Mouse (Mus musculus) forebrain, embryonic 13.5 days (tissue): Measurements from ENCODE around the gene Zfp182. TPM values are rescaled to one million over a fixed set of nuclear protein-coding genes. Genes with fewer than 3 reads are reported as not detected.

ENCODE experiments used
- ATAC-seq: fragments of 200-750 bp; cut with Nextera tagmentation; 2 replicates; pipeline ENCODE4 v1.8.0; 2017
- H3K27ac ChIP-seq: fragments of 300-500 bp; sonication (generic); 2 replicates; pipeline ENCODE4 v1.5.1; 2015; ENCODE audit warnings: inconsistent platforms, mild to moderate bottlenecking, moderate library complexity
- H3K27me3 ChIP-seq: fragments of 300-500 bp; sonication (generic); 2 replicates; pipeline ENCODE4 v1.6.1; 2015; ENCODE audit warnings: mild to moderate bottlenecking, inconsistent platforms
- H3K36me3 ChIP-seq: fragments of 300-500 bp; sonication (generic); 2 replicates; pipeline ENCODE4 v1.6.1; 2015; ENCODE audit warnings: mild to moderate bottlenecking, inconsistent platforms; ENCODE audit not compliant: poor library complexity, severe bottlenecking
- H3K4me1 ChIP-seq: fragments of 300-500 bp; sonication (generic); 2 replicates; pipeline ENCODE4 v1.6.1; 2015; ENCODE audit warnings: inconsistent platforms
- H3K4me2 ChIP-seq: fragments of 300-500 bp; sonication (generic); 2 replicates; pipeline ENCODE4 v1.6.1; 2015; ENCODE audit warnings: inconsistent platforms, mild to moderate bottlenecking, moderate library complexity
- H3K4me3 ChIP-seq: fragments of 300-500 bp; sonication (generic); 2 replicates; pipeline ENCODE4 v1.5.1; 2015; ENCODE audit warnings: mild to moderate bottlenecking, inconsistent platforms
- H3K9ac ChIP-seq: fragments of 300-500 bp; sonication (generic); 2 replicates; pipeline ENCODE4 v1.6.1; 2015; ENCODE audit warnings: mild to moderate bottlenecking, inconsistent platforms
- H3K9me3 ChIP-seq: fragments of 300-500 bp; sonication (generic); replicated peaks from 2 replicates; pipeline ENCODE4 v1.6.1; 2016; ENCODE audit warnings: inconsistent platforms
- WGBS: fragments of 180-500 bp; shearing (Covaris S2); methylation state at CpG from one replicate; pipeline ENCODE4 v1.1.7; 2015; 5-methylcytosine and 5-hydroxymethylcytosine counted together
- polyA plus RNA-seq: library from polyadenylated mRNA; unstranded; fragments of >200 nt; fragmentation: Nextera tagmentation; extraction: Ambion mirVana; gene quantifications from 2 replicates; pipeline ENCODE4 v1.2.1, GENCODE M21; 2015

Gene Zfp182
- polyA plus RNA-seq: 8.7 and 9.5 TPM in 2 replicates

DNA sequence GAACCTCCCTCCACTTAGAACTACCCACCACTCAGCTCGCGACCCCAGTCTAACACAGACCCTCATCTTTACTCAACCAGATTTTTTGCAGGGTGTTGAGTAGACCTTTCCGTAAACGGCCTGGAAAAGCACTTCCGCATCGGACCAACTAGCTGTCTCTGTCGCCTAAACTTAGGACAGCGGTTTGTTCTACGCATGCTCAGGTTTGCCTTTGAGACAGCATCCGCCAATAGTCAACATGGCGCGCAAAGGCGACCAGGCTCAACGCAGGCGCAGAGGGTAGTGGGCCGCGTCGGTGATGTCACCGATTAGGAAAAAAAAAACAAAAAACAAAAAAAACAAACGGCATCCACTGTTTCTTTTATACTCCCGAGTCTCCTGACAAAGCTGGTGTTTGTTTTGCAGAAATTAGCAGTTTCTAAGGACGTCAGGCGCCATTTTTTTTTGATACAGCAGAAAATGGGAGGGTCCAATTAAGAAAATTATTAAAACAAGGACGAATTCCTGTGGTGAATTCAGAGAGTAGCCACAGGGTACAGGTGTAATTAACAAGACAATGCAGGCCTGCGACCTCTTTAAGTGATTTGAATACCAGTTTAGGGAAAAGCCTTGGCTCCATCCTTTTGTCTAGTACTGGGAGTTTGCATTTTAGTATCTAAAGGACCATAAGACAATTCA is at the start of gene Zfp182:
Gene Zfp182, minus strand, starts transcription at position 451 of the 678 bp plus-strand sequence.
- ATAC-seq: peak; percentile 99
- H3K9me3 ChIP-seq: no peaks in the 10 kb centered on the region
- no peaks in the 10 kb centered on the region for H3K36me3 ChIP-seq
- no peak within 1 kb of the TSS; the same call in 1 of the 2 replicates for H3K27ac ChIP-seq
- peak within 1 kb of the TSS; percentile 49 for H3K4me3 ChIP-seq
- no peaks in the 10 kb centered on the region for H3K27me3 ChIP-seq
- H3K9ac ChIP-seq: peak within 1 kb of the TSS; percentile 61
- H3K4me2 ChIP-seq: peak within 1 kb of the TSS; percentile 57
- 22% methylated on average over 25 of the region's 25 CpGs for WGBS
- no peaks in the 10 kb centered on the region for H3K4me1 ChIP-seq

GRCm38 (mm10) chrX:21089867-21090239 is 27.7 kb upstream of the Zfp182 start:
- ATAC-seq: no peak
- Histone ChIP-seq H3K4me1 (no peaks in the 10 kb centered on the region), H3K4me2 (peak overlapping the region; percentile 55), H3K4me3 (peak overlapping the region; percentile 44), H3K9ac (peak overlapping the region; percentile 61; the same call in 1 of the 2 replicates), H3K27me3 (no peaks in the 10 kb centered on the region), H3K27ac (no peak overlapping the region), H3K36me3 (no peaks in the 10 kb centered on the region), H3K9me3 (no peaks in the 10 kb centered on the region)
- WGBS: 50% methylated on average over 6 of the region's 7 CpGs

GRCm38 (mm10) chrX:21088983-21089866 is 27.1 kb upstream of the Zfp182 start, which contains the start of gene Zfp300:
Gene Zfp300, minus strand, starts transcription at chrX:21089527.
- H3K4me3 ChIP-seq: peak within 1 kb of the TSS; percentile 44
- WGBS: 17% methylated on average over 27 of the region's 27 CpGs
- peak within 1 kb of the TSS; percentile 55 for H3K4me2 ChIP-seq

DNA sequence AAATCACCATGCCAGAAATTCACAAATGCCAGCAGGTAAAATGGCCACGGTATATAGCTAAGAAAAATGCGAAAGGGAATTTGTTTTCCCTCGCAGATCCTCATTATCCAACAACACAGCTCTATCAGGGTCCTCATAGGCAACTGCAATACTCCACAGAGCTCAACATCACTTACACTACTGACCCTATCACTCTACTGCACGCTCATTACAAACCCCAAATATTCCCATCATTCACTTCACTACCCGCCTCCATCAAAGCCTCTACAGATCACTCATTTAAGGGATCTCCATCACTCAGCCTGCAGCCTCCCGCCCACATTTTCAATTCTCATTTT is 26.5 kb upstream of the Zfp182 start:
- 37% methylated on average over 6 of the region's 6 CpGs for WGBS
- no peaks in the 10 kb centered on the region for H3K27me3 ChIP-seq
- peak overlapping the region; percentile 35; the same call in 1 of the 2 replicates for H3K27ac ChIP-seq

More at GRCm38 (mm10) chrX:21088983-21089866, 27.1 kb upstream of the Zfp182 start, which contains the start of gene Zfp300:
- Histone ChIP-seq H3K27ac (peak within 1 kb of the TSS; percentile 73), H3K9ac (peak within 1 kb of the TSS; percentile 61), H3K36me3 (no peaks in the 10 kb centered on the region), H3K4me1 (no peaks in the 10 kb centered on the region), H3K9me3 (no peaks in the 10 kb centered on the region), H3K27me3 (no peaks in the 10 kb centered on the region)
- ATAC-seq: peak; percentile 94

DNA sequence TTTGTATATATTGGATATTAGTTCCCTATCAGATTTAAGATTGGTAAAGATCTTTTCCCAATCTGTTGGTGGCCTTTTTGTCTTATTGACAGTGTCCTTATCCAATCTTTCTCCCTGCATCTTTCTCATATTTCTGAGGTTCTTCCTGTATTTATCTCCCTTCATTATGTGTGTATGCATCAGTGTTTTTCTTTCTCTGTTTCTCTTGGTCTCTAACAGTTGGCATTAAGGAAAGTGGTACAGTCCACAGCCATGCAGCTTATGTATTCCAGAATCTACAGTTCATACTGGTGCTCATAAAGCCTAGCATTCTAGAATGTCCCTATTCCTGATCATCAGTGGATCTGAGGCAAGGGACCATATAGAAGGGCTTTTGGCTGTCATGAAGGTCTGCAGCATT is 6.0 kb upstream of the Zfp182 start, which contains the start of gene Spaca5:
Gene Spaca5, plus strand, starts transcription at position 301 of the 400 bp plus-strand sequence.
- Histone ChIP-seq H3K9me3 (no peaks in the 10 kb centered on the region), H3K27me3 (no peaks in the 10 kb centered on the region), H3K27ac (no peak within 1 kb of the TSS), H3K4me1 (no peaks in the 10 kb centered on the region), H3K4me2 (no peak within 1 kb of the TSS), H3K4me3 (no peak within 1 kb of the TSS), H3K36me3 (no peaks in the 10 kb centered on the region), H3K9ac (no peak within 1 kb of the TSS)
- no peak for ATAC-seq

More for the DNA sequence above, 26.5 kb upstream of the Zfp182 start:
- peak overlapping the region; percentile 48; the same call in 1 of the 2 replicates for H3K9ac ChIP-seq
- no peaks in the 10 kb centered on the region for H3K9me3 ChIP-seq
- peak overlapping the region; percentile 44 for H3K4me3 ChIP-seq
- H3K4me1 ChIP-seq: no peaks in the 10 kb centered on the region
- H3K4me2 ChIP-seq: peak overlapping the region; percentile 55
- H3K36me3 ChIP-seq: no peaks in the 10 kb centered on the region
- no peak; the same call in 1 of the 2 replicates for ATAC-seq

DNA sequence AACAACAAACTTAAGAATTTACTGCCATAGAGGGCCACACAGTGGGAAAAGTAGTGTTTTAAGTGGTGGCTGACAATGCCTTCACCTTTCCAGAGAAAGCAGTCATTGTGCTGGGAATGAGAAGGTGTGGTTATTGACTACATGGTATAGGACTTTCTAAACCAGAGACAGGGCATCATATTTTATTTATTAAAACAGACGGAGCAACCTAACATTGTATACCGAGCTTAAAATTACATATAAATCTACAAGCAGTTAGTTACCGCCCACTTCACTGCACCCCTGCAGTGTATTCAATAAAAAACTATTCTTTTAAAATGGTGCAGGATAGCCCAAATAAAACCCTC is 401 bp upstream of the Zfp182 start:
- no peak overlapping the region; the same call in 1 of the 2 replicates for H3K27ac ChIP-seq
- WGBS: 71% methylated on average over 3 of the region's 3 CpGs

DNA sequence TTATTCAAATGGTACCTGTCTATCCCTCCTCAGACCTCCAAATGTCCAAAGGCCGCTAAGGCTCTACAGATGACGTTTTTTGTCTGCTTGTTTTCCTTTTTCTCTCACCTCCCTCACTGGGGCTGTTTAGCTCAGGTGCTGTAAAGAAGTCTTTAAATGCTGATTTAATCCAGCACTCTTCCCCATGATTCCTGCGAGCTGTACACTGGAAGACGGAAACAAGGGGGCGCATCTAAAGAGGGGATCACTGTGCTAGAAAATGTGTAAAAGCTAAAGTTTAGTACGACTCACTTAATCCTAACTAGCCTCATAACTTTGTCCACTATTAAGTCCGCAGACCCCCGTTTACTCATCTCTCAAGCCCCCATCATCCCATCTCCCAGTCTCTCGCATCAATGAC is 656 bp downstream of the Zfp182 start:
- Histone ChIP-seq H3K4me2 (peak overlapping the region; percentile 57), H3K27ac (no peak overlapping the region), H3K27me3 (no peaks in the 10 kb centered on the region), H3K4me3 (peak overlapping the region; percentile 49), H3K36me3 (no peaks in the 10 kb centered on the region), H3K9ac (peak overlapping the region; percentile 61), H3K9me3 (no peaks in the 10 kb centered on the region), H3K4me1 (no peaks in the 10 kb centered on the region)
- ATAC-seq: peak; percentile 62
- WGBS: 17% methylated on average over 9 of the region's 9 CpGs

More for the DNA sequence above, 401 bp upstream of the Zfp182 start:
- Histone ChIP-seq H3K9me3 (no peaks in the 10 kb centered on the region), H3K27me3 (no peaks in the 10 kb centered on the region), H3K4me2 (peak overlapping the region; percentile 48), H3K4me3 (peak overlapping the region; percentile 49), H3K4me1 (no peaks in the 10 kb centered on the region), H3K9ac (no peak overlapping the region), H3K36me3 (no peaks in the 10 kb centered on the region)
- ATAC-seq: no peak; the same call in none of the 2 replicates

- Histone ChIP-seq H3K4me1 (no peaks in the 10 kb centered on the region), H3K27me3 (no peaks in the 10 kb centered on the region), H3K4me2 (no peak overlapping the region), H3K27ac (no peak overlapping the region), H3K4me3 (no peak overlapping the region), H3K9ac (no peak overlapping the region), H3K9me3 (no peaks in the 10 kb centered on the region), H3K36me3 (no peaks in the 10 kb centered on the region)
- WGBS: 71% methylated on average over 1 of the region's 1 CpGs
- ATAC-seq: no peak
These were observed 81.2 kb downstream of the Zfp182 start for GRCm38 (mm10) chrX:20980901-20981300.

Other genes starting within 250 kb of the Zfp182 start
- 2.2 and 4.4 TPM in 2 replicates for gene Timp1, start 192.2 kb downstream of the Zfp182 start, polyA plus RNA-seq
- 12.2 and 13.8 TPM in 2 replicates for gene Syn1, start 141.3 kb downstream of the Zfp182 start, polyA plus RNA-seq
- gene Cfp, start 130.8 kb downstream of the Zfp182 start, polyA plus RNA-seq: 4.5 and 5.6 TPM in 2 replicates
- gene Elk1, start 111.7 kb downstream of the Zfp182 start, polyA plus RNA-seq: 20.0 TPM in 2 replicates
- 62.2 and 65.8 TPM in 2 replicates for gene Uxt, start 100.3 kb downstream of the Zfp182 start, polyA plus RNA-seq
- not detected in 2 replicates for gene Spaca5, start 6.1 kb upstream of the Zfp182 start, polyA plus RNA-seq
- gene Zfp300, start 27.2 kb upstream of the Zfp182 start, polyA plus RNA-seq: 3.1 and 3.2 TPM in 2 replicates
- gene Ssxa1, start 53.5 kb upstream of the Zfp182 start, polyA plus RNA-seq: not detected in 2 replicates
- gene Gm21876, start 113.3 kb upstream of the Zfp182 start, polyA plus RNA-seq: not detected in 2 replicates